In the genomic region with DNA sequence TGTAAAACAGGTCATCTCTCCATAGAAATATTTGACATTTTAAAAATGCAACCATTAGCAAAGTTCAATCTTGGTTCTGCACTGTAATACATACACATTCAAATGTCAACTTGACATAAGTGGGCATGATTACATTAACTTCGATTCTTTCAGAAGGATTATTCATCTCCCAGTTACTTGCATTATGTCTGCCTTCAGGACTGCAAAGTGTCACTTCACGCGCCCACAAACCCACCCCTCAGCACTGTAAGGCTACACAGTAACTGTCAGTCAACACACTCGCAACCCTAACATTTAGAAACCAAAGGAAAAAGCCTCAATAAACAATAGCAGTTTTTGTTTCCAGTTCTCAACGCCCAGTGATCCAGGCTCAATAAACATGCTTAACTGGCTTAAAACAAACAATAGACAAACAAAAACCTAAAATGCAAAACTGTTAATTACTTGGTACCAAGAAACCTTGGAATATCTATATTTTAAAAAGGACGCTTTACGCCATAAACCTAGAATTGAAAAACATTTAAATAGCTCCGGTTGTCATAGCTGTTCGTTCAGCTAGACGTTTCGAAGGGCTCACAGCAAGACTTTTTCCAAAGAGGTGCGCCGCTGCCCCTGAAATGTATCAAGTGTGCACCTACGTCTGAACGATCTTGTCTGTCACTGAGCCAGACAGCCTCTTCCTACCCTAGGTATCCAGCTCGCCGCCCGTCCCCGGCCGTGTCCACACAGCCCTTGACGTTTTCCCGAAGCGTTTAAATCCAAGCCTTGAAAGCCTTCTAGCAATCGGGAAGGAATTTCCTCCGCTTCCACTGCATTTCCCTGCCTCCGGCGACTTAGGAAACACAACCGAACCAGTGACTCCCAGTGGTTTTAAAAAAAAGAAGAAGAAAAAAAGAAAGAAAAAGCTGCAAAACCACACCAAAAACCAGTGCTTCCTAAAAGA, we compare ENCODE assay signal across 8 mouse cellular contexts. TPM values are rescaled to one million over a fixed set of nuclear protein-coding genes. Genes with fewer than 3 reads are reported as not detected.
DNase-seq lines count a peak whose midpoint lies in the region; ATAC-seq and TF ChIP-seq lines count a peak whose summit lies in the region.

No protein-coding gene starts in this region.

- no peaks in the 10 kb centered on the region for H3K36me3 ChIP-seq in forebrain, postnatal 0 days (ENCODE audit: insufficient read depth)
- H3K36me3 ChIP-seq in liver, embryonic 12.5 days: no peaks in the 10 kb centered on the region

- peak; percentile 42 for DNase-seq in right cerebral cortex, adult 18-20 months
- DNase-seq in right cerebral cortex, postnatal 36 days (ENCODE audit: low spot score in 2 of 2): no peak
- peak; percentile 8 for DNase-seq in c-Kit-positive CD71-positive TER-119-positive erythroid progenitor cells, embryonic 14.5 days (ENCODE audit: low spot score)
- no peak for DNase-seq in forebrain, postnatal 0 days
- peak; percentile 68 for DNase-seq in induced T-regulatory cell, adult 2 months (ENCODE audit: low read depth)
- peak; percentile 16 to 21 for DNase-seq in natural killer cell, adult 2 months (ENCODE audit: low spot score in 2 of 2)
- peak; percentile 43 for DNase-seq in thymus, postnatal 25 days

- no peak for ATAC-seq in forebrain, postnatal 0 days
- no peak for ATAC-seq in liver, embryonic 12.5 days

- peak overlapping the region; percentile 76 for H3K9ac ChIP-seq in forebrain, postnatal 0 days
- H3K9ac ChIP-seq in liver, embryonic 12.5 days: peak overlapping the region; percentile 83

- H3K4me1 ChIP-seq in forebrain, postnatal 0 days (ENCODE audit: insufficient read depth): peaks cover 16% of the 10 kb centered on the region; the same call in 1 of the 2 replicates
- H3K4me1 ChIP-seq in liver, embryonic 12.5 days: peaks cover 64% of the 10 kb centered on the region

- no peaks in the 10 kb centered on the region for H3K27me3 ChIP-seq in forebrain, postnatal 0 days (ENCODE audit: insufficient read depth, low read length)
- peaks cover 31% of the 10 kb centered on the region for H3K27me3 ChIP-seq in liver, embryonic 12.5 days (replicated peaks)

- H3K4me3 ChIP-seq in forebrain, postnatal 0 days (ENCODE audit: low read depth, low read length): peak overlapping the region; percentile 47
- H3K4me3 ChIP-seq in liver, embryonic 12.5 days: peak overlapping the region; percentile 76

- WGBS in forebrain, postnatal 0 days: 1% methylated on average over 28 of the region's 28 CpGs
- WGBS in liver, embryonic 12.5 days (ENCODE audit: insufficient replicate concordance): 1% methylated on average over 28 of the region's 28 CpGs

- TF ChIP-seq CTCF in forebrain, postnatal 0 days (IDR thresholded peaks at IDR 0.05; ENCODE audit: low read depth): no peak

- no peaks in the 10 kb centered on the region for H3K9me3 ChIP-seq in forebrain, postnatal 0 days (ENCODE audit: low read length)
- H3K9me3 ChIP-seq in liver, embryonic 12.5 days (replicated peaks): no peaks in the 10 kb centered on the region

- H3K27ac ChIP-seq in forebrain, postnatal 0 days (ENCODE audit: low read depth, low read length): peak overlapping the region; percentile 95
- H3K27ac ChIP-seq in liver, embryonic 12.5 days: peak overlapping the region; percentile 90; the same call in 1 of the 2 replicates

- peak overlapping the region; percentile 50 for H3K4me2 ChIP-seq in forebrain, postnatal 0 days (ENCODE audit: low read depth)
- H3K4me2 ChIP-seq in liver, embryonic 12.5 days: peak overlapping the region; percentile 90

RNA-seq across cellular contexts. Expression of gene Ubl3, which starts 1.5 kb away (rescaled TPM):
- 122 TPM in 2 replicates for total RNA-seq in forebrain, postnatal 0 days (2014; rRNA removed)
- 68.0 and 79.3 TPM in 2 replicates for polyA plus RNA-seq in forebrain, postnatal 0 days (2015; fragmentation: Nextera tagmentation; extraction: Ambion mirVana)
- polyA plus RNA-seq in liver, embryonic 12.5 days (2016; fragmentation: Nextera tagmentation; extraction: Ambion mirVana): 34.0 and 36.3 TPM in 2 replicates

Comparison
In these comparisons a context has a peak if more than half of its experiments do, and no peak if none do; other contexts are left out.
1. DNase-seq: peak in right cerebral cortex, adult 18-20 months (single experiment), c-Kit-positive CD71-positive TER-119-positive erythroid progenitor cells, embryonic 14.5 days (single experiment), induced T-regulatory cell, adult 2 months (single experiment), natural killer cell, adult 2 months (2 of 2) and thymus, postnatal 25 days (single experiment); none in right cerebral cortex, postnatal 36 days (0 of 2) and forebrain, postnatal 0 days (single experiment).